Mouse (Mus musculus): ENCODE measurements around the gene Rgs3. TPM values are rescaled to one million over a fixed set of nuclear protein-coding genes. Genes with fewer than 3 reads are reported as not detected.

The Rgs3 gene
- total RNA-seq, 2 experiments from 2014 or later = 22.2 to 27.2 TPM

DNA sequence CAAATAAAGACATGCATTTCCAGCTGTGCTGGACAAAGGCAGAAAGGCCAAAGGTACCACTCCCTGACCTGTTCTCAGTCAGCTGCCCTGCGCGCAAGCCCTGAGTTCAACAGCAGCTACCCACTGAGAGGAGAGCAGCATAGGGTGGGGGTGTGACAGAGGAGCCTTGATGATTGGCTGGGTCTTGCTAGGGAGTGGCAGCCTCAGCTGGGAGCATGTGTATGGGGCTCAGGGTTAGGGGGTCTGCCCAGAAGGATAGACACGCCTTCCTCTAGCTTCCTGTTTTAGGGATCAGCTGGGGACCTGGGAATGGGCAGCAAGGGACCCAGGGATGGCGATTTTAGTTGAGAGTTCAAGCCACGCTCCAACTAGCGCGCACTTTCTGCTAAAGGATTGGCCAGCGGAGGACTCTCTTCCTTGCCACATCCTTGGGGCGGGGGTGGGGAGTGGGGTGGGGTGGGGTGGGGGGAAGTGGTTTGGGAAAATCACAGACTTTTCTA lies 113.9 kb downstream of the Rgs3 start:
- no peak for DNase-seq (ENCODE audit: low spot score in 2 of 2)
- intact Hi-C loops (cut with DNase I) = no loop called here

- no peak for DNase-seq (ENCODE audit: low spot score in 2 of 2)
These were observed 114.7 kb downstream of the Rgs3 start for GRCm38 (mm10) chr4:62674031-62674995.

DNA sequence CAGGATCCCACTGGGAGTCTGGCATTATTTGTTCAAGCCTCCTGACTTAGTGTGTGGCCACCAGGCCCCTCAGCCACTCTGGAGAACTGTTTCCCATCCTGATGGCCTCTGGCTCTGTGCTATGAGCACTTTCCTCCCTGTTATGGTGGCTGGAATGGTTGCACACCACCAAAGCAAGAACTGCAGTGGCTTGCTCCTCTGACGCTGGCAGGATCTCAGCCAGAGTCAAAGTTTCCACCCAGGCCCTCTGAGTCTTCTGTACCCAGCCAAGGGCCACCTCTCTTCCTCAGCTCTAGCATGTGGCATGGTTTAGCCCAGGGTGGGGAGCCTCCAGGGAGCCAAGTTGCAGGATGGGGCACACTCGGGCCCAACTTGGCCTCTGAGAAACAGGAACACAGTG lies 115.7 kb downstream of the Rgs3 start:
- intact Hi-C loops (cut with DNase I) = no loop called here

More at GRCm38 (mm10) chr4:62674031-62674995, 114.7 kb downstream of the Rgs3 start:
- intact Hi-C loops (cut with DNase I) = no loop called here

DNA sequence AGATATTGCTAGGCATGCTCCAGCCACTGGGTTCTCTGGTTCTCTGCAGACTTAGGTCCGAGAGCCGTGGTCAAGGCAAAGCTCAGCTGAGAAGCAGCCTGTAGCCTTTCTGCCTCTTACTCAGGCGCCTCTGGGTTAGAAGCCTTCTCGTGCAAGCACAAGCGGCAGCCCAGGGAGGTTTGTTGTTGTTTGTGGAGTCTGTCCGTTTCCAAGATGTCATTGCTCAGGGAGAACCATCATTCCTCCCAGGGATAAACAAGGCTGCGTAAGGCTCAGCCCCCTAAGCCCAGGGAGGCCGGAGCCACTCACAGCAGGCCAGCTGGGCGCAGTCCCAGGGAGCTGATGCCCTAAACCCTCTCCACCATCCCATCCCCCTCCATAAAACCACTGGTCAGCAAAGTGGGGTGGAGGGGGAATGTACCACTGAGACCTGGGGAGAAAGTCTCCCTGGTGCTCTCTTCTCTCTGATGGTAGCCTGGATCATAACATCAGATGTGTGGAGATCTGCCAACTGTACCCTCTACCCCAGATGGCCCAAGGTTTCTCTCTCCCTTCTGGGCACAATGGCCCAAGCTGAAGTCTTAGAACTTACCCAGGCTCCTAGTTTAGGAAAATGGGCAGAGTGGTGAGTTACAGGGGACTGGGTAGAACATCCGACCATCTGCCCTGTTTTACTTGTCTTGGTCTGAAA lies 117.5 kb downstream of the Rgs3 start:
- intact Hi-C loops (cut with DNase I) = no loop called here

More for the DNA sequence above, 115.7 kb downstream of the Rgs3 start:
- no peak for DNase-seq (ENCODE audit: low spot score in 2 of 2)

DNA sequence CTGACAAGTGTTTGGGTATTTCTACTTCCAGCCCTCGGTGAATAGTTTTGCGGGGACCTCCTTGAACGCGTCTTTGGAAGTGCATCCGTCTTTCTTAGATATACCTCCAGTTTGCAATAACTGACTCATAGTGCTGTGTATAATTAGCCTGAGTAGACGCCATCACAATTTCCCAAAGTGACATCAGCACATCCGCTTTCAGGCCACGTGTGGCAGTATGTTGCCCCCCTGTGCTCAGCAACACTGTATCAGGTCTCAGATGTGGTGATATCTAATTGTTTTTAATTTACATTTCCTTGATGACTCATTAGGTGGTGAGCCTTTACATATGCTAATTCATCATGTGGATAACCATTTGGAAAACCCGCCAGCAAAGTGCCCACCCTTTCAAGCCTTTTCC lies 119.5 kb downstream of the Rgs3 start:
- intact Hi-C loops (cut with DNase I) = no loop called here
- no peak for DNase-seq (ENCODE audit: low spot score in 2 of 2)

More for the DNA sequence above, 117.5 kb downstream of the Rgs3 start:
- no peak for DNase-seq (ENCODE audit: low spot score in 2 of 2)

DNA sequence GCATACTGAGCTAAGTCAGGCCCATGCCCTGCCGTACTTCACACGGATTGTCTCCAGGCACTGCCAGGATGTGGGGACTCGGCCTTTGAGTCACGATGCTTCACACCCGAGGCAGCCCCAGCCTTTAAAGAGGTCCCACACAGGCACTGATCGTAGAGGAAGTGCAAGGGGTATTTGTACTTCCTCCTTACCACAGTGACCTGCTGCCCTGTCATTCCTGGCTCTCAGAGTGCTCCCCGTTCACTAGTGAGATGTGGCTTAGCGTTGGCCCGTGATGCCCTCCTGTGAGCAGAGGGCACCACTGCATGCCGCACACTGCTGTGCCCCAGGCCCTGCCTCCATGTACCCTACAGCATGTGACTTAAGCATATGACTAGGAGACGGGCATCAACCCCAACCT lies 121.8 kb downstream of the Rgs3 start:
- intact Hi-C loops (cut with DNase I) = no loop called here
- no peak for DNase-seq (ENCODE audit: low spot score in 2 of 2)

DNA sequence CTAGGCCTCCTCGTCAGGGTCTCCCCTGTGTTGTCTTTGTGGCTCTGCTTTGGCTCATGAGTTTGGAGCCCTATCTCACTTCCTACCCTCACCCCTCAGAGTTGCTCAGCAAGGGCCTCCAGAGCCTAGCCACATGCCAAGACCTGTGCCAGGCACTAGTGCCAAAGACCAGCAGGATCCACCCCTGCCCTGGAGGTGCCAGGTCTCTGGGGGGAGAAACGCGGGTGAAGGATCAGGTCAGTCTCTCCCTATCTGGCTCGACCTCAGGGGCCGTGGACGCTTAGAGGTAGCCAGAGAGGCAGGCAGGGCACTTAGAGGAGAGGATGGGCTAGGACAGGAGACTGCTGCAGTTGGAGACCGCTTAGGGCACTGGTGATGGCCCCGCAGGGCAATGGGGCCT lies 122.7 kb downstream of the Rgs3 start:
- intact Hi-C loops (cut with DNase I) = no loop called here
- no peak for DNase-seq (ENCODE audit: low spot score in 2 of 2)

DNA sequence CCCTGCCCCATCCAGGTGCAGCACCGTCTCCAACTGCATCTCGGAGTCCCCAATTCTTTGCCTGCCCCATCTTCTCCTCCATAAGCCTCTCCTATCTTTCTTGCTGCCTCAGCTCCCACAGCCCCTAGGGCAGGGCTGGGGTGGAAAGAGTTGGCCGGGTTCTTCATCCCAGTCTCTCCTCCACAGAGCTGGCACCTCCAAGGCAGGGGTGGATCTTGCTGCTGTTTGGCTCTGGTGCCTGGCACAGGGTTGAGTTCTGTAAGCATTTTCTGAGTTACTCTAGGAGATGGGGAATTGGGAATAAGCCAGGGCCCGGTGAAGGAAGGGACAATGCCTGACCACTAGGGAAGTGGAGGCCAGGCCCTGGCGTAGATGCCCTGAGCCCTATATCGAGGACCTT lies 123.5 kb downstream of the Rgs3 start:
- intact Hi-C loops (cut with DNase I) = no loop called here
- DNase-seq (ENCODE audit: low spot score in 2 of 2) = no peak

DNA sequence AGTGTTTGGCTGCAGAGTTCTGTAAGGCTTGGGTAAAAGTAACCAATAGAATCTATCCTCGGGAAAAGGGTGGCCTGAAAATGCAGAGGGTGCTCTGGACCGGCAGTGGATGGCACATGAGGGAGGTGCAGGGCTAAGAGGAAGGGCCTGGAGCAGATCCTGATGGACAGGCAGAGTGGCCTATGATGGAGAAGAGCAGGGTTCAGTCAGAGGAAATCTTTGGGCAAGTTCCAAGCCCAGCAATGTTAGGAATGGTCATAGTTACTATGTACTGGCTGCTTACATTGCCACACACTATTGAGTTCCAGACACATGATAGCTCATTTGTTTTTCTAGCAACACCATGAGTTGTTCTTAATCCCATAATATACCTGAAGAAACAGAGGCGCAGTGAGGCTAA lies 124.7 kb downstream of the Rgs3 start:
- intact Hi-C loops (cut with DNase I) = no loop called here
- DNase-seq (ENCODE audit: low spot score in 2 of 2) = no peak

GRCm38 (mm10) chr4:62685268-62685667 lies 125.6 kb downstream of the Rgs3 start:
- DNase-seq (ENCODE audit: low spot score in 2 of 2) = no peak

DNA sequence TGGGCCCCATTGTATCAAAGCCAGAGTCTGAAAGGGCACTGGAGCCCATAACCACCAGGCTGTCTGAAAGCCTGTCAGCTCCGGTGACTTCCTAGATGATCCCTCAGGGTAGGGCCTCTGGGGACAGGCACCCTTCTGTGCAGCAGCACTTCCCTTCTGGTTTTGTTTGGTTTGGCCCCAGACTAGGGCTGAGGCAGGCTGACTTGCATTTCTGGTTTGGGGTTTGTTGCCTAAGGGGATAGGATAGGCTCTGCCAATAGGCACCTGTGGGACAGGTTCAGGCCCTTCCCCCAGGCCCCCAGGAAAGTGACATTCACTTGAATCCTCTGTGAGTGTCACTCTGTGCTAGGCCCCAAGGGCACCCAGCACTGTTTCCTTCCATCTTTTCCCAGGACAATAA lies 127.1 kb downstream of the Rgs3 start:
- intact Hi-C loops (cut with DNase I) = no loop called here
- no peak for DNase-seq (ENCODE audit: low spot score in 2 of 2)

More at GRCm38 (mm10) chr4:62685268-62685667, 125.6 kb downstream of the Rgs3 start:
- intact Hi-C loops (cut with DNase I) = no loop called here

- intact Hi-C loops (cut with DNase I) = no loop called here
- DNase-seq (ENCODE audit: low spot score in 2 of 2) = no peak
These were observed 128.5 kb downstream of the Rgs3 start for GRCm38 (mm10) chr4:62688142-62688541.

DNA sequence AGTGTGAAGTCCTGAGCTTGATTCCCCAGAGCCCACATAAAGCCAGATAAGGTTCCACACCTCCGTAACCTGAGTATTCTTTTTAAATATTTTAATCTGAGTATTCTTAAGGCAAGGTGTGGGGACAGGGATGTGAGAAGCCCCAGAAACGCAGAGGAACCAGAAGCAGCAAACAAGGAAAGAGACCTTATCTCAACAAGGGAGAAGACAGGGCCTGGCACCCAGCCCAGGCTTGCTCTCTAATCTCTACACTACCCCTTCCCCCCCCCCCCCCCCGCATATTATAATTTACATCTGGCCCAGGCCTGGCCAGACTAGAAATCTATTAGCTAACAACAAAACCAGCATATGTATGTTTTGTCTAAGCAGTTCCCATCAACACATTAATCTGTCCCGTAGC lies 131.3 kb downstream of the Rgs3 start:
- intact Hi-C loops (cut with DNase I) = no loop called here
- no peak for DNase-seq (ENCODE audit: low spot score in 2 of 2)

GRCm38 (mm10) chr4:62691625-62692024 lies 132.0 kb downstream of the Rgs3 start:
- DNase-seq (ENCODE audit: low spot score in 2 of 2) = no peak
- intact Hi-C loops (cut with DNase I) = no loop called here

DNA sequence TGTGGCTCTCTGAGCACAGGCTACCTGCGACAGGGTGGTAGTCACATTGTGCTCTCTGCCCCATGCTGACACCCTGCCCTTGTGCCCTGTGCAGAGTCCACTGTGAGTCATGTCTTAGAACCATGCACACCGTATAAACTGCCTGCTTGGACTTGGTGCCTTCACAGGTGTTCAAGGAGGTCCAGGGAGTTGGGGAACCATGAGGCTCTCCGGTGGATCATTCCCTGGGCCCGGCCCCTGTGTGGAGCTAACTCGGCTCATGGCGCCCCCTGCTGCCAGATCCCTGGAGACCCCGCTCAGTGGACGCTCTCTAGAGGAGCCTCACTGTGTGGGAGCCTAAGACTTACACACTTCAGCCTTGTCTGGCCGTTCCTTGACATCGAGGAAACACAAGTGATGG lies 134.2 kb downstream of the Rgs3 start:
- DNase-seq (ENCODE audit: low spot score in 2 of 2) = no peak
- intact Hi-C loops (cut with DNase I) = no loop called here

- intact Hi-C loops (cut with DNase I) = loop anchor here (5.0 kb wide), 1 partner anchor 427 kb away; no protein-coding TSS in a partner anchor
- DNase-seq (ENCODE audit: low spot score in 2 of 2) = no peak
These were observed 135.2 kb downstream of the Rgs3 start for GRCm38 (mm10) chr4:62694703-62695439.

DNA sequence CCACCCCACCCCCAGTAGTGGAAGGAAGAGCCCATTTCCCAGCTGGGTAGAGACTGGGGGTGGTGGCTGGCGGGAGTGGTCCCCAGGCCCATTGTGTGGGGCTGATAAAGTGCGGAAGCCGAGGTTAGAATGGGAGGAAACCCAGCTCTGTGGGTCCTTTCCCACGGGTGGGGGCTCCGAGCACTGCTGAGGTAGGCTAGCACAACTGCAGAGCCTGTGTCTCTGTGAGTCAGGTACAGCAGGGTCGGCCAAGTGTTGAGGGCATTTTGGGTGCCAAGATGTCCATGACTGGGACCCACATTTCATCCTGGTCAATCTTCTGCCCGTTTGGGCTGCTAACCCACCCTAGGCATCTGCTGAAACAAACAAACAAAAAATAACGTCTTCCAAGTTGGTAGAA lies 135.9 kb downstream of the Rgs3 start:
- intact Hi-C loops (cut with DNase I) = loop anchor here (5.0 kb wide), 1 partner anchor 427 kb away; no protein-coding TSS in a partner anchor
- DNase-seq (ENCODE audit: low spot score in 2 of 2) = no peak

- DNase-seq (ENCODE audit: low spot score in 2 of 2) = peak; percentile 79 to 87
- intact Hi-C loops (cut with DNase I) = loop anchor here (5.0 kb wide), 1 partner anchor 426 kb away; no protein-coding TSS in a partner anchor
These were observed 136.3 kb downstream of the Rgs3 start for GRCm38 (mm10) chr4:62695946-62696345.

- DNase-seq (ENCODE audit: low spot score in 2 of 2) = peak; percentile 41 to 42
- intact Hi-C loops (cut with DNase I) = loop anchor here (1.0 to 5.0 kb wide), 3 partner anchors 64 to 425 kb away; no protein-coding TSS in a partner anchor
These were observed 137.2 kb downstream of the Rgs3 start for GRCm38 (mm10) chr4:62696699-62697404.
